ENCODE assay signal across 8 mouse cellular contexts in genomic region chrX:13845141-13845857, GRCm38 (mm10). TPM values are rescaled to one million over a fixed set of nuclear protein-coding genes. Genes with fewer than 3 reads are reported as not detected.
DNase-seq lines count a peak whose midpoint lies in the region; ATAC-seq and TF ChIP-seq lines count a peak whose summit lies in the region.

No protein-coding gene starts in this region.

- peak overlapping the region; percentile 36 for H3K4me2 ChIP-seq in forebrain, embryonic 15.5 days (replicated peaks)
- peak overlapping the region; percentile 50 for H3K4me2 ChIP-seq in hindbrain, embryonic 16.5 days (ENCODE audit: low read length)
- peak overlapping the region; percentile 48 for H3K4me2 ChIP-seq in midbrain, embryonic 14.5 days (ENCODE audit: low read length)

- intact Hi-C loops in gastrocnemius, adult 2 months (cut with DNase I): loop anchor here (5.0 kb wide), 1 partner anchor 138 kb away; no protein-coding TSS in a partner anchor
- intact Hi-C loops in gastrocnemius, postnatal 14 days (cut with DNase I; ENCODE audit: low total_unique reads): no loop called here
- intact Hi-C loops in left cerebral cortex, postnatal 4 days (cut with DNase I): no loop called here

- peak; percentile 3; the same call in 1 of the 2 replicates for ATAC-seq in forebrain, embryonic 15.5 days (replicated peaks)
- ATAC-seq in hindbrain, embryonic 16.5 days: peak; percentile 5
- ATAC-seq in midbrain, embryonic 14.5 days (ENCODE audit: low FRiP score, low TSS enrichment): peak; percentile 1; the same call in 1 of the 2 replicates
- ATAC-seq in activated CD4-positive, CD25-positive, alpha-beta regulatory T cell, adult 4 months: no peak

- H3K4me3 ChIP-seq in gastrocnemius, adult 2 months: peak overlapping the region; percentile 87
- H3K4me3 ChIP-seq in forebrain, embryonic 15.5 days: peak overlapping the region; percentile 66
- peak overlapping the region; percentile 61 for H3K4me3 ChIP-seq in hindbrain, embryonic 16.5 days (ENCODE audit: low read length)
- peak overlapping the region; percentile 55 for H3K4me3 ChIP-seq in midbrain, embryonic 14.5 days (replicated peaks; ENCODE audit: low read depth, low read length)

- H3K4me1 ChIP-seq in forebrain, embryonic 15.5 days: 0 out of 2 replicates have a peak, but pooled peaks cover 3% of the 10 kb centered on the region
- no peaks in the 10 kb centered on the region; the same call in 1 of the 2 replicates for H3K4me1 ChIP-seq in hindbrain, embryonic 16.5 days (ENCODE audit: control insufficient read depth, insufficient read depth, low read depth, low read length)
- peaks cover 4% of the 10 kb centered on the region; the same call in 1 of the 2 replicates for H3K4me1 ChIP-seq in midbrain, embryonic 14.5 days (ENCODE audit: control insufficient read depth, insufficient read depth, low read length)

- no peak for TF ChIP-seq CTCF in gastrocnemius, adult 2 months (IDR thresholded peaks at IDR 0.05)

- 24% methylated on average over 22 of the region's 22 CpGs for WGBS in forebrain, embryonic 15.5 days
- WGBS in hindbrain, embryonic 16.5 days: 22% methylated on average over 21 of the region's 22 CpGs
- WGBS in midbrain, embryonic 14.5 days: 19% methylated on average over 22 of the region's 22 CpGs

- no peaks in the 10 kb centered on the region for H3K27me3 ChIP-seq in forebrain, embryonic 15.5 days
- H3K27me3 ChIP-seq in hindbrain, embryonic 16.5 days (replicated peaks; ENCODE audit: control insufficient read depth, insufficient read depth, low read length): no peaks in the 10 kb centered on the region
- H3K27me3 ChIP-seq in midbrain, embryonic 14.5 days (ENCODE audit: control insufficient read depth, insufficient read depth, low read length): no peaks in the 10 kb centered on the region

- H3K9ac ChIP-seq in forebrain, embryonic 15.5 days (replicated peaks): peak overlapping the region; percentile 75
- peak overlapping the region; percentile 81 for H3K9ac ChIP-seq in hindbrain, embryonic 16.5 days (ENCODE audit: low read depth, low read length)
- H3K9ac ChIP-seq in midbrain, embryonic 14.5 days (replicated peaks; ENCODE audit: low read length): peak overlapping the region; percentile 79

- DNase-seq in gastrocnemius, adult 2 months: peak; percentile 12
- DNase-seq in gastrocnemius, postnatal 14 days: no peak
- DNase-seq in R1 (ENCODE audit: low read depth, low spot score): peak; percentile 15
- DNase-seq in left cerebral cortex, postnatal 4 days: peak; percentile 0
- DNase-seq in midbrain, embryonic 14.5 days: peak; percentile 54

- H3K36me3 ChIP-seq in forebrain, embryonic 15.5 days: no peaks in the 10 kb centered on the region
- no peaks in the 10 kb centered on the region for H3K36me3 ChIP-seq in hindbrain, embryonic 16.5 days (ENCODE audit: control insufficient read depth, insufficient read depth, low read length)
- no peaks in the 10 kb centered on the region for H3K36me3 ChIP-seq in midbrain, embryonic 14.5 days (ENCODE audit: control insufficient read depth, insufficient read depth, low read length)

- no peaks in the 10 kb centered on the region for H3K9me3 ChIP-seq in forebrain, embryonic 15.5 days
- no peaks in the 10 kb centered on the region for H3K9me3 ChIP-seq in hindbrain, embryonic 16.5 days (ENCODE audit: control insufficient read depth, low read length)
- no peaks in the 10 kb centered on the region for H3K9me3 ChIP-seq in midbrain, embryonic 14.5 days (ENCODE audit: control insufficient read depth, low read length)

- peak overlapping the region; percentile 90 for H3K27ac ChIP-seq in gastrocnemius, adult 2 months
- peak overlapping the region; percentile 94 for H3K27ac ChIP-seq in forebrain, embryonic 15.5 days (replicated peaks)
- H3K27ac ChIP-seq in hindbrain, embryonic 16.5 days (ENCODE audit: low read depth, low read length): peak overlapping the region; percentile 96
- peak overlapping the region; percentile 95 for H3K27ac ChIP-seq in midbrain, embryonic 14.5 days (replicated peaks; ENCODE audit: low read depth, low read length)

RNA-seq across cellular contexts. Expression of gene Cask, which starts 5.9 kb away (rescaled TPM):
- 10 to 100 TPM; 11.0 to 14.7 TPM for total RNA-seq in gastrocnemius, adult 2 months (2021)
- 10 to 100 TPM; 16.2 to 18.8 TPM for total RNA-seq in gastrocnemius, postnatal 14 days (2021)
- polyA plus RNA-seq in forebrain, embryonic 15.5 days (2015; fragmentation: Nextera tagmentation; extraction: Ambion mirVana): 43.7 and 46.9 TPM in 2 replicates
- polyA plus RNA-seq in hindbrain, embryonic 16.5 days (2015; fragmentation: Nextera tagmentation; extraction: Ambion mirVana): 62.8 and 65.6 TPM in 2 replicates
- 100 to 1,000 TPM; 190 to 191 TPM for total RNA-seq in left cerebral cortex, postnatal 4 days (2021)
- polyA plus RNA-seq in midbrain, embryonic 14.5 days (2014; fragmentation: Nextera tagmentation; extraction: Ambion mirVana): 64.0 and 65.5 TPM in 2 replicates
- under 1 TPM; 0.36 to 0.43 TPM for polyA plus RNA-seq in activated CD4-positive, CD25-positive, alpha-beta regulatory T cell, adult 4 months (2017; shearing (Covaris generic))

Comparison
In these comparisons a context has a peak if more than half of its experiments do, and no peak if none do; other contexts are left out.
1. RNA of gene Cask, which starts 5.9 kb away (polyA plus RNA-seq): 62.8 to 65.6 TPM in hindbrain, embryonic 16.5 days, 64.0 to 65.5 TPM in midbrain, embryonic 14.5 days and 43.7 to 46.9 TPM in forebrain, embryonic 15.5 days; 0.36 to 0.43 TPM in activated CD4-positive, CD25-positive, alpha-beta regulatory T cell, adult 4 months; every median in the first group is over 10 times any median in the second.
2. Peak in every context shown above with its lines, with median percentiles within 50 percentile points of each other: H3K27ac ChIP-seq, H3K4me3 ChIP-seq, H3K4me2 ChIP-seq and H3K9ac ChIP-seq.